Mouse (Mus musculus) forebrain, postnatal 0 days (tissue): Measurements from ENCODE around the gene Wbp2. TPM values are rescaled to one million over a fixed set of nuclear protein-coding genes. Genes with fewer than 3 reads are reported as not detected.

Experiments
- ATAC-seq: fragments of 200-750 bp; cut with Nextera tagmentation; 2 replicates; pipeline ENCODE4 v1.8.0; 2017; ENCODE audit warnings: mild to moderate bottlenecking, moderate library complexity
- DNase-seq: peaks from one replicate; pipeline ENCODE4 v3.0.0-alpha.2; 2015
- H3K27ac ChIP-seq: fragments of 300-500 bp; sonication (generic); 2 replicates; pipeline ENCODE4 v1.5.1; 2014; ENCODE audit warnings: low read depth, mild to moderate bottlenecking, antibody characterized with exemption, low read length, moderate library complexity, mixed read lengths
- H3K27me3 ChIP-seq: fragments of 300-500 bp; sonication (generic); 2 replicates; pipeline ENCODE4 v1.6.1; 2014; ENCODE audit warnings: mild to moderate bottlenecking, low read length, mixed read lengths; ENCODE audit not compliant: insufficient read depth
- H3K36me3 ChIP-seq: fragments of 300-500 bp; sonication (generic); 2 replicates; pipeline ENCODE4 v1.6.1; 2014; ENCODE audit warnings: mild to moderate bottlenecking, moderate library complexity; ENCODE audit not compliant: insufficient read depth
- H3K4me1 ChIP-seq: fragments of 300-500 bp; sonication (generic); 2 replicates; pipeline ENCODE4 v1.6.1; 2014; ENCODE audit warnings: antibody characterized with exemption; ENCODE audit not compliant: insufficient read depth
- H3K4me2 ChIP-seq: fragments of 300-500 bp; sonication (generic); 2 replicates; pipeline ENCODE4 v1.6.1; 2014; ENCODE audit warnings: low read depth, mild to moderate bottlenecking, moderate library complexity
- H3K4me3 ChIP-seq: fragments of 300-500 bp; sonication (generic); 2 replicates; pipeline ENCODE4 v1.5.1; 2014; ENCODE audit warnings: low read depth, low read length, mixed read lengths
- H3K9ac ChIP-seq: fragments of 300-500 bp; sonication (generic); 2 replicates; pipeline ENCODE4 v1.6.1; 2014; ENCODE audit warnings: mild to moderate bottlenecking
- H3K9me3 ChIP-seq: fragments of 300-500 bp; sonication (generic); 2 replicates; pipeline ENCODE4 v1.6.1; 2016; ENCODE audit warnings: low read length
- CTCF ChIP-seq: sonication (generic); IDR thresholded peaks from 2 replicates; pipeline ENCODE4 v1.5.1; 2016; ENCODE audit warnings: antibody characterized with exemption, control low read depth, low read depth
- WGBS: fragments of 180-500 bp; shearing (Covaris S2); extraction: QIAGEN DNeasy Blood & Tissue Kit; methylation state at CpG from one replicate; pipeline ENCODE4 v1.1.7; 2014; 5-methylcytosine and 5-hydroxymethylcytosine counted together
- polyA plus RNA-seq: library from polyadenylated mRNA; unstranded; fragments of >200 nt; fragmentation: Nextera tagmentation; extraction: Ambion mirVana; gene quantifications from 2 replicates; pipeline ENCODE4 v1.2.1, GENCODE M21; 2015
- total RNA-seq: library from RNA; depleted of rRNA; stranded (reverse); fragments of >200 nt; gene quantifications from 2 replicates; pipeline ENCODE4 v1.2.3, GENCODE M21; 2014

The Wbp2 gene
- total and polyA plus RNA-seq, 2 experiments from 2014 or later: 130 to 281 TPM

DNA sequence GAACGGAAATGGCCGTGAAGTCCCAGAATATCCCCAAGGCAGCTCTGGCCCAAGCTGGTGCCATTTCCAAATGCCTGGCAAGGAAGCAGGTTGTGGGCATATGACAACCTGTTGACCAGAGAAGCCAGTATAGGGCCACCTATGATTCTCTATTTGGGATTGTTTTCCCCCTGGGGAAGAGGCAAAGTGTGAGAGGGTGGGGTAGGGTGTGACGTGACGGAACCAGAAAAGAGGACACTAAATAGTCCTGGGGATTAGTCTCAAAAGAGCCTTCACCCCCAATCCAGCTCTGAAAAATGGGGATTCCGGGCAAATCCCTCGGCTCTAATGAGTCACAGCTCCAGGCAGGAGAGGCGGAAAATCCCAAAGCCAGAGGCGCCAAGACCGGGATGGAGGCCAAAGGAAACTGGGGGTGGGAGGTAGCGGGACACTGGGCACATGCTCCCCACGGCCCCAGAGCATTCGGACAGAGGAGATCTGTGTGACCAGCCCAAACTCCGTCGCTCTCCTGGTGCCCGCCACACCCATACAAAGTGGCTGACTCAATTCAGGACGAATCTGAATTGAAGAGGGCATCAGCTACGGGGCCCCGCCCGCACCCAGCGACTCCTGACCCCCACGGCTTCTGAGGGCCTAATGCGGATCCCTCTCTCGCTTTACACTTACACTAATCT is 21.8 kb upstream of the Wbp2 start:
- peak; percentile 28; the same call in 1 of the 2 replicates for ATAC-seq
- WGBS: 4% methylated on average over 23 of the region's 23 CpGs
- peak overlapping the region; percentile 56 for H3K4me2 ChIP-seq
- no peaks in the 10 kb centered on the region for H3K36me3 ChIP-seq
- no peak for TF ChIP-seq CTCF
- no peak overlapping the region for H3K27ac ChIP-seq
- H3K27me3 ChIP-seq: peaks cover 42% of the 10 kb centered on the region
- no peaks in the 10 kb centered on the region for H3K4me1 ChIP-seq
- peak; percentile 46 for DNase-seq
- H3K9ac ChIP-seq: no peak overlapping the region
- peak overlapping the region; percentile 32 for H3K4me3 ChIP-seq
- H3K9me3 ChIP-seq: no peaks in the 10 kb centered on the region

DNA sequence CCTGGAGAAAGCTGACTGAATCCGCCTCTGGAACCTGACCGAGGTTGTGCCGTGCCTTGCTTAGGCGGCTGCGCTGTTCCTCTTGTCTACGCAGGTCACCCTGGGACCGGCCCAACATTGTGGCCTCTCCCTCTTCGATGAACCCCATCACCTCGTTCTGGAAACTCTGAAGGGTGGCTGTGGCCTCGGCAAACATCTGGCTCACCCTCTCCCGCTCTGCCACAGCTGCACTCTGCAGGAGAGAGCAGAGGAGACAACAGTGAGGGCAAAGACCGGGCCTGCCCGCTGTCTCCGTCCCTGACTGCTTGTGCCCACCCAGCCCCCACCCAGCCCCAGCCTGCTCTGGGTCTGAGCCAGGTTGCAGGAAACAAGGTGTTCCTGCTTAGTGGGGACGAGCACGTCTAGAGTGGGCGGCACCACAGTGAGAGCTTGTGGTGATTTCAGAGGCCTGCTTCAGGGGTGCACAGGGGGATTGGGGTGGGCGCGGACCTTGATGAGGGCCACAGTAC is 21.0 kb upstream of the Wbp2 start:
- DNase-seq (no peak), ATAC-seq (no peak)
- no peak overlapping the region for H3K9ac ChIP-seq
- 16% methylated on average over 19 of the region's 19 CpGs for WGBS
- H3K27me3 ChIP-seq: peaks cover 42% of the 10 kb centered on the region
- H3K4me2 ChIP-seq: peak overlapping the region; percentile 56
- no peaks in the 10 kb centered on the region for H3K36me3 ChIP-seq
- no peaks in the 10 kb centered on the region for H3K4me1 ChIP-seq
- H3K27ac ChIP-seq: no peak overlapping the region
- TF ChIP-seq CTCF: no peak
- H3K4me3 ChIP-seq: no peak overlapping the region
- H3K9me3 ChIP-seq: no peaks in the 10 kb centered on the region

DNA sequence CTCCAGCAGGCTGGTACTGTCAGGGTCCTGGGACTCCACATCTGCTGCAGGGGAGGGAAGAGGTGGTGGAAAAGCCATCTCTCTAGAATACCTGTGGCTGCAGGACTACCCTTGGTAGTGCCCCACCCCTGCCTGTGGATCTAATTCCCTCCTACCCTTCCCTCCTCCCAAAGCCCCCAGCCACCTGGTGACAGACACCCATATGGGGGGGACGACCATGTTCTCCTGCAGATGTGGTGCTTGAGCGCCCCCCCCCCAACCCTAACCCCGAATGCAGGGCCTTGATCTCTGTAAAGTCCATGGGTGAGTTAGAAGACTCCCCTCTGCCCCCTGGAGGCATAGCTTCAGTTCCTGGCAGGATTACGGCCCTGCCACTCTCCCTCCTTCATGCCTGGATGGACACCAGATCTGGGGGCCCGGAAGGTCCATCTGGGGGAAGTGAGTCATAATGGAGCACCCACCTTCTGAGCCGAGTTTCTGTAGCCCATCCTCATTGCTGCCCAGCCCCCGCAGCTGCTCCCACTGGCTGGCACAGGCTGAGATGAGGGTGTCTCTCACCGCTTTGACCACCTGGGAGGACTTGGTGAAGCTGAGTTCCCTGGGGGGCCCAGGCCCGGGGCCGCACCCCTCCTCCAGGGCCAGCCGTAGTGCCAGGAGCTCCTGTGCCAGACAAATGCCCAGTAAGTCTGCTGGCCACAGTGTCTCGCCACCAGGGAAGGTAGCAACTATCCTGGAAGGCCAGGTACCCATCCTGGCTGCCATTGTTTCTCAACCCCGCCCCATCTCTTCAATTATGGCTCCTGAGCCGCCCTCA is 20.4 kb upstream of the Wbp2 start:
- Histone ChIP-seq H3K4me3 (no peak overlapping the region), H3K9ac (no peak overlapping the region), H3K27me3 (peaks cover 42% of the 10 kb centered on the region), H3K9me3 (no peaks in the 10 kb centered on the region), H3K4me2 (no peak overlapping the region; the same call in 1 of the 2 replicates), H3K4me1 (no peaks in the 10 kb centered on the region), H3K36me3 (no peaks in the 10 kb centered on the region), H3K27ac (no peak overlapping the region)
- 20% methylated on average over 13 of the region's 14 CpGs for WGBS
- DNase-seq: no peak
- ATAC-seq: no peak
- TF ChIP-seq CTCF: peak; percentile 19; the same call in 1 of the 2 replicates

DNA sequence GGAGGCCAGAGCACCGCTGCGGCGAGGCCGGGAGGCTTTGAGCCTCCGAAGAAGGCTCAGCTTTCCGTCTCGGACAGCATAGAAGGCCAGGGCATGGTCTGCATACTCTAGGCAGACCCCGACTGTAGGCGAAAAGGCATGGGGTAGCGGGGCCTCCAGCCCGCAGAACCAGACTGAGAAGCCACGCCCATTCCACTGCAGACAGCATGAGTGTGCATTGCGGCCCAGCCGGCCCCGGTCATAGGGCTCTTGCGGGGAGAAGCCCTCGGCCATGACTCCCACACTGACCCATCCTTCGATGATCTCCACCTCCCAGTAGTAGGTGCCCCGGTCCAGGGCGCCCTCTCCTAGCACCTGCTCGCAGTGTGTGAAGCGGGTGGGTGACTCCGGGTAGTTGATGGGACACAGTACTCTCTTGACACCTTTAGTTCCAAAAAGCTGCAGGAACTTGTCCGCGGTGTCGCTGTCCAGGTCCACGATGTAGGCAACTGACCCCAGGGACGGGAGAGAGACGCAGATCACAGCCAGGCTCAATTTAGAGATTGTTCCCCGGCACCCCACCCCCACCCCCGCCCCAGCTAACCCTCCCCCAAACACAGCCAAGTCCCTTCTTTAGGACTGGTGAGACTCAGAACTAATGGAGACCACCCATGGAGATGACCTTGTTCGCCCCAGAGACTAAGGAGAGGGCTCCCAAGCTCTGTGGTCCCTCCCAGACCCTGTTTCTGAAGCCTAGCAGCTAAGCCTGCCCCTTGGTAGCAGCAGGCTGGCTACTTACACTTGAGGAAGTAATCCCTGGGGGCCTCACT is 19.6 kb upstream of the Wbp2 start:
- Histone ChIP-seq H3K36me3 (no peaks in the 10 kb centered on the region), H3K4me2 (no peak overlapping the region), H3K4me3 (no peak overlapping the region), H3K4me1 (no peaks in the 10 kb centered on the region), H3K27me3 (peaks cover 42% of the 10 kb centered on the region), H3K27ac (no peak overlapping the region), H3K9ac (no peak overlapping the region), H3K9me3 (no peaks in the 10 kb centered on the region)
- no peak for DNase-seq
- TF ChIP-seq CTCF: no peak
- no peak for ATAC-seq
- 34% methylated on average over 32 of the region's 32 CpGs for WGBS

DNA sequence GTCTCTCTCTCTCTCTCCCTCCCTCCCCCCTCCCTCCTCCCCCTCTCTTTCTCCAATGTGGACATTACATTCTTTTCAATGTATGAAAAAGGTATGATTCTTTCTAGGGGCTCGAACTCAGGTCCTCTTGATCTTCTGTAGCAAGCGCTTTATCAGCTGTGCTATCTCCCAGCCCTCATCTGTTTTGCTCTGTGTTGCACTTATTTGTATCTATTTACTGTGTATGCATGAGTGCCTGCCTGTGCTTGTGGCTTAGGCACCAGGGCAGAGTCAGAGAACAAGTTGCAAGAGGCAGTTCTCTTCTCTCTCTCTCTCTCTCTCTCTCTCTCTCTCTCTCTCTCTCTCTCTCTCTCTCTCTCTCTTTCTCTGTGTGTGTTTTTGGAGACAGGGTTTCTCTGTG is 18.3 kb upstream of the Wbp2 start:
- Histone ChIP-seq H3K4me3 (no peak overlapping the region), H3K9me3 (no peaks in the 10 kb centered on the region), H3K27ac (no peak overlapping the region), H3K4me2 (no peak overlapping the region), H3K4me1 (no peaks in the 10 kb centered on the region), H3K9ac (no peak overlapping the region), H3K27me3 (peaks cover 33% of the 10 kb centered on the region), H3K36me3 (no peaks in the 10 kb centered on the region)
- 87% methylated on average over 2 of the region's 2 CpGs for whole genome bisulfite sequencing
- DNase-seq (no peak), ATAC-seq (no peak)
- no peak for TF ChIP-seq CTCF

DNA sequence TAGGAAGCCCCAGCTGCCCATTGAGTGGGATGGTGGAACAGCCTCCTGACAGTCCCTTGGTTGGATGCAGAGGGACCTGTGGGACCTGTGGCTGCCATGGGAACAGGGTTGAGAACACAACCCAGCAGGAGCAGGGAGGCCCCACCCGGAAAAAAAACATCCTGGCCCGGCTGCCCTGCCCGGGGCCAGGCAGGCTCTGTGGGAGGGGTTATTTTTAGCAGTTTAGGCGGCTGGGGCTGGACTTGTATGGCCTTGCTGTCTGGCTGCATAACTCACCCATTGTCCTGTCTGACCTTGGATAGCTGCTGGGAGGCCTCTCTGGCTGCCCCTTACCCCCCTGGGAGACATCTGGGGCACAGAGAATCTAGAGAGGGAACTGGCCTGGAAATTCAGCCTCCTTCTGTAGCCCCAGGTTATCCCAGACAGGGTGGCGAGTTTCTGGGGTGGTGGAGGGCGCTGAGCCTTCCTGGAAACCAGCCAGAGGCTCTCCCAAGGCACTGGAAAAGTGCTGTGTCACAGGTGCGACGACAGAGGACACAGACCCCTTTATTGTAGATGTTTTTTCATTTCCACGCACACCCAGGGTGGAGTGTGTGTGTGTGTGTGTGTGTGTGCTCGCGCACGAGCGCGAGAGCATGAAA is 17.3 kb upstream of the Wbp2 start:
- H3K36me3 ChIP-seq: no peaks in the 10 kb centered on the region
- H3K27me3 ChIP-seq: peaks cover 24% of the 10 kb centered on the region; the same call in 1 of the 2 replicates
- no peak overlapping the region for H3K4me3 ChIP-seq
- H3K4me2 ChIP-seq: no peak overlapping the region
- H3K27ac ChIP-seq: 0 out of 2 replicates have a peak overlapping the region, but pooled peaks have one; percentile 9
- no peak overlapping the region for H3K9ac ChIP-seq
- DNase-seq: no peak
- H3K4me1 ChIP-seq: no peaks in the 10 kb centered on the region
- TF ChIP-seq CTCF: no peak
- no peaks in the 10 kb centered on the region for H3K9me3 ChIP-seq
- ATAC-seq: no peak
- 37% methylated on average over 14 of the region's 14 CpGs for WGBS
